Mouse (Mus musculus) kidney, adult 18-20 months (tissue): ENCODE results near the gene Fbxw4.

ENCODE experiments used
- DNase-seq: peaks from one replicate; pipeline ENCODE4 v3.0.0; 2021

The Fbxw4 gene

DNA sequence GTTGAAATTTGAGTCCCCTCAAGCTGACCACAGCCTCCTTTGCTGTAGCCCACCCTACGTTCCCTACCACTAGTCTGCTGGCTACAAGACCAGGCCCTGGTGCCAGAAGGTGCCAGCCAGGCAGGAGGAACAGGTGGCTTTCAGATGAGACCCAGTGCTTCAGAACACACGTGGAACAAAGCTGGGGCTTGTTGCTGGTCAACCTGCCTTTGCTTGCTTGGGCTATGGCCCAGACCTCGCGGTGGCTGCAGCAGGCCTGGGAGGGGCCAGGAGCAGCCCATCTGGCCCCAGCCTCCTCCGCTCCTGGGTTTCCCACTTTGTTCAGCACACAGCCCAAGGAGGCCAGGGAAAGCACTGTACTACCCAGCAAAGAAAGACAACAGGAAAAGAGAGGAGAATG lies 49.3 kb downstream of the Fbxw4 start:
- no peak for DNase-seq

DNA sequence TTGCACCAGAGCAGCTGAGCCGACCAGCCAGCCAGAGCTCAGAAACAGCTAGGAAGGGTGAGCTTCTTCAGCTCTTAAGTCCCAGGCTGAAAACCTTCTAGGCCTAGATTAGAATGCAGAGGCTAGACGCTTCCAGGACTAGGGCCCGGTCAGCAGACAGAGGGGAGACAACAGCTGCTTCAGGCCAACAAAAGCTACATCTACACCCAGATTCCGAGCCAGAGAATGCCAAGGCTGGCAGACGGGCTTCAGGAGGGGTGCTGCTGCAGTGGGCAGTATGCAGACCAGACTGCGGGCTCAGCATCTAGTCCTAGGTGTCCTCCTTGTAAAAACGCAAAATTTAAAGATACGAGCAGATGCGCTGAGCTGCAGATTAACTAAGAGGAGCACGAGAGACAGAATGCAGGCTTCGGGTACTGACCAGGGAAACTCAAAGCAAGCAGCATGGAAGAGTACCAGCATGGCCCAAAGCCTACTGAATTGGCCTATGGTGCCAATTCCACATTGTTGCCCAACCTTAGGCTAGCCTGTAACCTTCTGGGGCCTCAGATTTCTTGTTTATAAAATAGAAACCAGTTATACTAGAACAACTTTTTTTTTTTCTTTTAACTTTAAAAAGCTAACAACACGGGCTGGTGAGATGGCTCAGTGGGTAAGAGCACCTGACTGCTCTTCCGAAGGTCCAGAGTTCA lies 51.3 kb downstream of the Fbxw4 start:
- DNase-seq = no peak

GRCm38 (mm10) chr19:45607479-45607878 lies 52.6 kb downstream of the Fbxw4 start:
- no peak for DNase-seq

DNA sequence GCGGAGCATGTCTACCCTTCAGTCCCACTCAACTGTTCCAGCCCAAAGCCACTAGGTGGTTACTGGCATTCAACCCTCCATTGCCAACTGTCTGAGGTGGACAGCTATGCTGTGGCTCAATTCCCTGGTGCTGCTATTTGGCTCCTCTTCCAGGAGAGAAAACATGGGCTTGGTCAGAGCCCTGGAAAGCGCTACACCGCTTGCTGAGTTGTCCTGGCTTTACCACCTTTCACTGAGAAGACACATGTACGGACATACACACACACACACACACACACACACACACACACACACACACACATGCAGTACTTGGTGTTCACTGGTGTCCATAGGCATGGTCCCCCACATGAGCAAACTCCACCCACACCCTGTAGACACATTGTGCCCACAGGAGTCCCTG lies 53.4 kb downstream of the Fbxw4 start:
- no peak for DNase-seq

DNA sequence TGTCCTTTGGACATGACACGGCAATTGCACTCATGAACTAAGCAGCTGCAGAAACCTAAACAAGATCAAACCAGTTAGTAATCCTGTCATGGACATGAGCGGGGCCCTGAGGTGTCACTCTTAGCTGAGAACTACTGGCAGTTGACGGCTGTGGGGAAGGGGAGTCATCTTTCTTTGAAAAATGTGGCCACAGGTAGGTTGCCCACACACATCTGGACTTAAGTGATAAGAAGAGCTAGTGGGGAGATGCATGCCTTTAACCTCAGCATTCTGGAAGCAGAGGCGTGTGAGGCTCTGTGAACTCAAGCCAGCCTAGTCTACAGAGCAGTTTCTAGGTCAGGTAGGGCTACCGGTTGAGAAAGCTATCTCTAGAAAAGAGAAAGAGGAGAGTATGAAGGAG lies 57.5 kb downstream of the Fbxw4 start:
- no peak for DNase-seq

DNA sequence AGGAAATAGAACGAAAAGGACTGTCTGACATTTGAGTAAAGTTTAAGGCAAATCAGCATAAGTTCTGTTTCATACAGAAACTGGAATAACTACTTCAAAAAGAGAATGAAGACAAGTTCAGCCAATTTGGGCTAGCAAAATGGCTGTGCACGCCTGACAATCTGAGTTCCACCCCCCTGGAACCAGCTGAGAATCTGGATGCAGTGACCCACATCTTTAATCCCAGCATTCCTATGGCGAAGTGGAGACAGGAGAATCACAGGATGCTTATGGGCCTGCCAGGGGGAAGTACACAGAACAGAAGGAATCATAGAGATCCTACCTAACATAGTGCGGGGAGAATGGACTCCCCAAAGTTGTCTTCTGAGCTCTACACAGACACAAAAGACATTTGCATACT lies 63.0 kb downstream of the Fbxw4 start:
- DNase-seq = no peak

- no peak for DNase-seq
Observed at GRCm38 (mm10) chr19:45596434-45596833, 63.7 kb downstream of the Fbxw4 start.

- DNase-seq = no peak
Observed at GRCm38 (mm10) chr19:45596019-45596418, 64.1 kb downstream of the Fbxw4 start.

DNA sequence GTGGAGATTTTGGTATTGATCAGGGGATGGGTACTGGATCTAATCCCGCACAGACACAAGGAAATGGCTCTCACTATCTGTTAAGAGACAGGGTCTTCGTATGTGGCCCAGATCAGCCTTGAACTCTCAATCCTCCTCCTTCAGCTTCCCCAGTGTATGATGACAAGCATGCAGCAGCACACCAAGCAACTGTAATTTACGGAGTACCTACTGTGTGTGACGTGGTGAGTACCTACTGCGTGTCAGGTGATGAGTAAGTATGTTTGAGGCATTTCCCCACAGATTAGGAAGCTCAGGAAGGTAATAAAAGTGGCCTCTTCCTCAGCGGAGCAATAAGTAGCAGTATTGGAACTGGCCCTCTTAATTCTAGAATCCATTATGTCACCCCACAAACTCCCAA lies 64.6 kb downstream of the Fbxw4 start:
- DNase-seq = no peak

- no peak for DNase-seq
Observed at GRCm38 (mm10) chr19:45594079-45594478, 66.0 kb downstream of the Fbxw4 start.

- DNase-seq = no peak
Observed at GRCm38 (mm10) chr19:45592916-45593315, 67.2 kb downstream of the Fbxw4 start.

DNA sequence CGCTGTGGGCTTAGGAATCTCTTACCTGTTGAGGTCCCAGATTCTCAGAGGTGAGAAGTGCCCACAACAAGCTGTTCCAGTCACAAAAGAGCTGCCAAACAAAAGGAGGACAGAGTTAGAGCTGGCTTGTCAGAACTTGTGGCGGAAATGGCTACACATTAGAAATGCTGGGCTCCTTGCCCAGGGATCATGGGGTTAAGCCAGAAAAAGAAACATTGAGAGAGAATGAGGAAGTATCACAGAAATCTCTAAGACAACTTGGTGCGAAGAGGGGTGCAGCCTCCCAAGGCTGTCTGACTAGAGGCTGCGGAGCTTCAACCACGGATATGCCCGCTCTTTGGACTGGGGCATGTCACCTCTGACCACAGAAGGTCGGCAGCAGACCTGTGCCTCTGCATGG lies 68.4 kb downstream of the Fbxw4 start:
- DNase-seq = peak; percentile 71

DNA sequence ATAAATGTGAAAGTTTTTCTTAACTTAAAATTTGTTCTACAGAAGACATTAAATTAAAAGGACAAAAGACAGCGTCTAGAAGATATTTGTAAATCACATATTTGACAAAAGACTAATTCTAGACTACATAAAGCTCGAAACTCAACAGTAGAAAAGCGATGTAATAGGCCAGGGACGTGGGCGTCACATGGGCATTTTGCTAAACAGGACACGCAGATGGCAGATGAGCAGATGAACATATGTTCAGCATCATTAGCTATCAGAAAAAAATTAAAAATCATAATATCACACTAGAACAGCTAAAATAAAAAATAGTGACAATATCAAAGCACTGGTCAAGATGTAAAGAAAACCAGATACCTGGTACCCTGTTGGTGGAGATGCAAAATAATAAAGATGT lies 70.4 kb downstream of the Fbxw4 start:
- no peak for DNase-seq

GRCm38 (mm10) chr19:45587509-45588292 lies 72.4 kb downstream of the Fbxw4 start:
- no peak for DNase-seq

DNA sequence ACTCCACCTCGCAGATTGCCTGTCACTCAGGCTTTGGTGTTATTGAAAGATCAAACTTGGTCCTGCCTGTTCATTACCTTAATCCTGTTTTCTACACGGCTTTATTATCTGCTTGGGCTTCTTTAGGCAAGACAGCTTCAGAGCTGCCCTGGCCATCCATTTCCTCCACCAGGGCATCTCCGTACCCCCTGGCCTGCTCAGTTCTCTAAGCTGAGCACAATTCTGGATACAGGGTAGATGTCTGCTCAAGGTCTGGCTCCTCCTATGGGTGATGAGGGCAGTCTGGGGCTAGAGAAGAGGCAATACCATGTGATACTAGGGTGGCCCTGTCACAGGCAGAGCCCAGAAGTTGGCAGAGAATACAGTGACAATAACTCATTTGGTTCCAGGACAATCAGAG lies 73.3 kb downstream of the Fbxw4 start:
- DNase-seq = no peak

DNA sequence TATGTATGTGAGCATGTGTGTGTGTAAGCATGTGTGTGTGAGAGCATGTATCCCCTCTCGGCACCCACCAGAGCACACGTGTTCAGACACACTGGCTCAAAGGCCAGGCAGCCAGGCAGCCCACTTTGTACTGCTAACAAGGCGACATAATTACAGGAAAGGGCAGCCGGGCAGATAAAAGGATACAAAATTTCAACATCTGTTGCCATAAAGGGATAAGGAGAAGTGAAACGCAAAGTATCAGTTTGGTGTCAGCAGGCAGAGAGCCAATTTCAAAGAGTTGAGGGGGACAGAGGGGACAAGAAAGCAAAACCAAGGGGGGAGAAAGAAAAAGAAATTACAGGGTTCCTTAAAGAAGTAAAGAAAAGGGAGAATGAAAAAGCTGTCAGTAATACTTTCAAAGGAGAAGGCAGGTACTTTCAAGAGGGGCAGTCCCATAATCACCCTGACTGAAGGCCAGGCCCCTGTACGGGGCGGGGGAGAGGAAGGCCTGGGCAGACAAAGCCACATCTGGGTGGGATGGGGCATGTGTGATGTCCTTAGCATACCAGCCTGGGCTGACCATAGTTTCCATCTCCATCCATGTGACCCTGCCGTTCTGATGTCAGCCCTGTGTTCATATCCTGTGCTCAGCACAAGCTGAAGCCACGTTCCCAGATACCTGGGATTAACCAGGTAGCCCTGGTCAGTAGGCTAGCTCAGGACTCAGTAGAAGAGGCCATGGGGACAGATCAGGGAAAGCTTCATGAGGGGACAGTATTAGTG lies 75.1 kb downstream of the Fbxw4 start:
- no peak for DNase-seq

DNA sequence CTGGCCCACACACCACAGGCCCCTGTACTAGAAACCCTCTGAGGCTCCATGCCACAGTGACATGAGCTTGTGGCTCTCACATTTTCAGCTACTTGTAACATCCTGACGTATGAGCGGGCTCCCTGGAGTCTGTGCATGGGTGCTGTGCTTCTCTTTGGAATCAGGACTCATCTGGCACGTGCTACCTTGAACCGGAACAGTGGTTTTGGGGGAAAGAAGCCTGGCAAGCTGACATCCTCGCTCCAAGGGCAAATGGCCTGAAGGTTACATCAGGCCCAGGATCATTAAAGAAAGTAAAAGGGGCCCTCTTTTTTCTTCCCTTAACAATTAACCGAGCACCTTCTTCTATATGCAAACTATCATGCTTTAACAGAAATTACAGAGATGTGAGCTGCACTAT lies 77.0 kb downstream of the Fbxw4 start:
- DNase-seq = no peak

DNA sequence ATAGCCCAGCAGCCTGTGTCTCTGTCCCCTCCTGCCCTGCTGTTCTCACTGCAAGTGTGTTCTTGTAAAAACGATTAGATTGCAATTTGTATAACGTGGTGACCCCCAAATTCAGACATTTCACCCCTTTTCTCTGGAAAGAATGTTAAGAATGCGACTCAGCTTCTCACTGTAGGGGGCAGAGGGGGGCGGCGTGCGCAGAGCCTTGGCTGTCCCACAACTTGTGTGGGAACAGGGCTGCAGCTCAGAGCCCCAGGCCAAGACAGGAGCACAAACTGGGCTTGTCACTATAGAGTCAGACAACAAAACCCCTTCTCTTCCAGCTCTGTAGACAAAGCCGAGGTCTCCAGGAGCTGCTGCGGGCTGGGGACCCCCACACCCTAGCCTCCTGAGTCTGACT lies 78.0 kb downstream of the Fbxw4 start:
- DNase-seq = no peak

DNA sequence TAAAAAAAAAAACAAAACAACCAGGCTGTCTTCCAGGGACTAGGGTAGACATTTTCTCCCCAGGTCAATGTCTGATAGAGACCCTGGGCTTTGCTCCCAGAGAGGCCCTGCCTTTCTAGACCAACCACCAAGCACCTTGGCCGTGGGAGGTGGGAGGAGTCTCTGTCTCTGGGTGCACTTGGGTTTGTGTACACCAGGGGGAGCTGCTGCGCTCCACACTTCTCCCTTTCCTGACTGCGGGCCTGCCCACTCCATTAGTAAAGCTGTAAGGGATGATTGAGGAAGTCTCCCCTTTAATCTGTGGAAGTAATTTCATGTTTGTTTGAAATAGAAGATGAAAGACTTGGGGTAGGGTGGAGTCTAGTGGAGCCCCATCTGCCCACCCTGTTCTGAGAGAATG lies 78.9 kb downstream of the Fbxw4 start:
- DNase-seq = peak; percentile 54

- no peak for DNase-seq
Observed at GRCm38 (mm10) chr19:45580235-45580634, 79.9 kb downstream of the Fbxw4 start.

GRCm38 (mm10) chr19:45579416-45579815 lies 80.7 kb downstream of the Fbxw4 start:
- DNase-seq = no peak

- DNase-seq = no peak
Observed at GRCm38 (mm10) chr19:45578976-45579375, 81.1 kb downstream of the Fbxw4 start.

DNA sequence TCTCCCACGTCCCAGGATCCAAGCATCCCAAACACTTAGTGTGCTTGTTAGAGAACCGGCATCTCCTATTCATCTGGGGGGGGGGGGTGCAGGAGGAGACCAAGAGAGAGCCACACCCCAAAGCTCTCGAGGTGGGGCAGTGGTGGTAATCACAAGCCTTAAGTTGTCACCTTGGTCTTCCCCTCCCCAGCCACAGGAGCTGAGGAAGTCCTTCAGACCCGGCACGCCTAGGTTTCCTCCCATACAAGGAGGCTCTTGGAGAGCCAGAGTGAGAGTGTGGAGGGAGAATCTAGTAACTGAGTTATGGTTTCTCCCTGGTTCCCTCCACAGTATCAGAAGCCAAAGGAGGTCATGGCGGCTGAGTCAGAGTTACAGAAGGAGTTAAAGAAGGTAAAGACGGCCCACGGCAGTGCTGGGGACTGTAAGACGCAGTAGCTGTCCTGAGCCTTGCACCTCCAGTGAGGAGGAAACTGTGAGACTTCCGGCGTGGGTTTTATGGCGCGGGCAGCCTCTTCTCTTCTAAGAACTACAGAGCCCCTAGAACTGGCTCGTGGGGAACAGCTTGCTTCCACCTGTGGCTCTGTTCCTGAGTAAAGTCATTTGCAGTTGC lies 82.9 kb downstream of the Fbxw4 start:
- DNase-seq = no peak

DNA sequence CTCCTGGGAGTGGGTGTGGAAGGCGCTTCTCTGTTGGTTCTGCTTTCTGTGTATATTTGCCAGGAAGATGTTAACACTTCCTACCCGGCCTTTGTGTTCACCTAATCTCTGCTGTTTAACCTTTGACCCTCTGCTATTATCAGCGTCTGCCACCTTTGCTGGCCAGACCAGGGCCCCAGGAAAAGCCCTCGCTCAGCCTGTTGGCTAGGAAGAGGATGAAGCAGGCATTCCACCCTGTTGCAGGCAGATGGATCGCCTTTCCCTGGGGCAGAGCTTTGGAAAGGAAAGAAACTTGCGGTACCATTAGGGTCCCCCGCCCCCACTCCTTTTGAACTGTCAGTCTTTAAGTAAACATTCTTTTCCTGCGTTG lies 84.5 kb downstream of the Fbxw4 start:
- DNase-seq = no peak
